Comparison of ENCODE assay signal across 8 mouse cellular contexts in the genomic region with DNA sequence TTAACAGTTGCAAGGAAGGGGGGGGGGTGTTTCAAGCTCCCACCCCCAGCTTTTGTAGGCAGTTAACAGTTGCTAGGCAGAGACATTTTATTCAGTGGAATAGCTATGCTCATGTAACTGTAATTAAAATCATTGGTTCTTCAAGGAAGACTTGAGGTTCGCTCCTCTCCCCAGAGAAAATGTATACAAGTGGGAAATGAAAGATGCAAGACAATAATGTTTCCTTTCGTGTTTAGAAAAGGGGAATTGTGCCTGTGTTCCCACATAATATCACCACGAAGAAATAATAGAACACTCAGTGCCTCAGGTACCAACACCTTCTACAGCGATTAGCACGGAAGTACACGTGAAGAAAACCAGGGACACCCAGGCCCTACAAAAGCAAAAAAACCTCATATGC. TPM values are rescaled to one million over a fixed set of nuclear protein-coding genes. Genes with fewer than 3 reads are reported as not detected.
DNase-seq lines count a peak whose midpoint lies in the region; TF ChIP-seq lines count a peak whose summit lies in the region.

A gene (plus strand): TSS at position 301 of the 400 bp plus-strand sequence.

- DNase-seq in heart, adult 18-20 months: no peak
- no peak for DNase-seq in heart, adult 9 months (ENCODE audit: low spot score in 2 of 2)
- DNase-seq in ES-E14 (ENCODE audit: low read depth, low spot score): no peak
- DNase-seq in heart, adult 8-10 months (ENCODE audit: low spot score): no peak
- no peak for DNase-seq in layer of hippocampus, postnatal 25 days (ENCODE audit: extremely low spot score in 1 of 2, low spot score in 1 of 2)
- no peak for DNase-seq in urinary bladder, postnatal 25 days (ENCODE audit: low spot score)
- DNase-seq in frontal cortex, postnatal 10 days (ENCODE audit: low spot score in 2 of 2): no peak

- in situ Hi-C loops in ES-E14 (cut with MboI; ENCODE audit: low sequenced_read_pairs in 2 of 2, unreplicated experiment in 2 of 2): no loop called here

- H3K4me3 ChIP-seq in ES-E14 (ENCODE audit: insufficient read depth in 1 of 2, low read depth in 1 of 2, low read length in 2 of 2, poor library complexity in 1 of 2, severe bottlenecking in 1 of 2) (peak within 1 kb of the TSS; percentile 64 to 79), myocyte (peak within 1 kb of the TSS; percentile 59)

- peak within 1 kb of the TSS; percentile 88 for H3K4me2 ChIP-seq in myocyte (ENCODE audit: low read depth)

- TF ChIP-seq POLR2A in myocyte (IDR thresholded peaks at IDR 0.05; ENCODE audit: insufficient read length, low read depth): no peak

- no peaks in the 10 kb centered on the region for H3K27me3 ChIP-seq in myocyte (ENCODE audit: control insufficient read depth, insufficient read depth, insufficient read length)

- H3K36me3 ChIP-seq in ES-E14 (ENCODE audit: control insufficient read depth, insufficient read depth, low read length, poor library complexity, severe bottlenecking) (no peaks in the 10 kb centered on the region), myocyte (ENCODE audit: control insufficient read depth, insufficient read depth) (no peaks in the 10 kb centered on the region)

- H3K9ac ChIP-seq in ES-E14 (ENCODE audit: insufficient read depth, low read depth, low read length, poor library complexity, severe bottlenecking): peak within 1 kb of the TSS; percentile 83

- H3ac ChIP-seq in myocyte (ENCODE audit: control insufficient read depth, insufficient read length): peak within 1 kb of the TSS; percentile 98

- H3K4me1 ChIP-seq in ES-E14 (ENCODE audit: control insufficient read depth in 2 of 2, insufficient read depth in 2 of 2, low read length in 2 of 2, poor library complexity in 1 of 2): no peaks in the 10 kb centered on the region

- no peak within 1 kb of the TSS for H3K27ac ChIP-seq in ES-E14 (ENCODE audit: insufficient read depth, low read depth, low read length, poor library complexity, severe bottlenecking)

- no peaks in the 10 kb centered on the region for H3K9me3 ChIP-seq in ES-E14 (ENCODE audit: control insufficient read depth, insufficient read depth, low read depth, low read length)

- no peaks in the 10 kb centered on the region for H3K79me2 ChIP-seq in myocyte (ENCODE audit: control insufficient read depth, insufficient read depth)

TF ChIP-seq in ES-E14, 5 proteins besides CTCF, POLR2A, EP300 and RAD21:
- TF ChIP-seq ZC3H11A (IDR thresholded peaks at IDR 0.05; ENCODE audit: borderline replicate concordance, low read depth, low read length) (no peak), CHD2 (IDR thresholded peaks at IDR 0.05; ENCODE audit: low read depth, low read length) (no peak), MAFK (IDR thresholded peaks at IDR 0.05; ENCODE audit: insufficient read depth, low read depth, low read length) (no peak), HCFC1 (IDR thresholded peaks at IDR 0.05; ENCODE audit: borderline replicate concordance, insufficient read depth, low read length) (no peak), ZNF384 (IDR thresholded peaks at IDR 0.05; ENCODE audit: low read depth, low read length) (no peak)

TF ChIP-seq in myocyte, 11 proteins besides CTCF, POLR2A, EP300 and RAD21:
- TF ChIP-seq TCF3 (IDR thresholded peaks at IDR 0.05; ENCODE audit: insufficient read length, low read depth) (no peak), SRF (IDR thresholded peaks at IDR 0.05; ENCODE audit: control insufficient read depth, insufficient read length, low read depth) (no peak), MYOD1 (IDR thresholded peaks at IDR 0.05; ENCODE audit: control insufficient read depth in 1 of 3, insufficient read length in 2 of 3, low read depth in 2 of 3) (no peak), USF1 (IDR thresholded peaks at IDR 0.05; ENCODE audit: low read depth) (no peak), CEBPB (IDR thresholded peaks at IDR 0.05; ENCODE audit: insufficient read depth, poor library complexity, severe bottlenecking) (no peak), REST (IDR thresholded peaks at IDR 0.05; ENCODE audit: insufficient read depth, insufficient read length) (no peak), MAX (IDR thresholded peaks at IDR 0.05; ENCODE audit: low read depth) (no peak), TCF12 (IDR thresholded peaks at IDR 0.05; ENCODE audit: insufficient read depth, poor library complexity, severe bottlenecking) (no peak), POLR2AphosphoS2 (IDR thresholded peaks at IDR 0.05; ENCODE audit: insufficient read length, low read depth) (no peak), MYOG (IDR thresholded peaks at IDR 0.05; ENCODE audit: control insufficient read depth in 1 of 3, insufficient read depth in 1 of 3, insufficient read length in 2 of 3, low read depth in 2 of 3) (no peak), E2F4 (IDR thresholded peaks at IDR 0.05; ENCODE audit: insufficient read depth) (no peak)

RNA-seq across cellular contexts. Expression of the gene that starts here (rescaled TPM):
- 10 to 100 TPM; 42.1 TPM for total RNA-seq in heart, adult 18-20 months (2021)
- 1.3 and 1.7 TPM in 2 replicates for total RNA-seq in ES-E14 (2012; rRNA removed)
- total RNA-seq in heart, adult 8-10 months (2022): 10 to 100 TPM; 43.3 to 53.9 (median 48.2) TPM
- 10 to 100 TPM; 15.2 to 18.4 TPM for total RNA-seq in layer of hippocampus, postnatal 25 days (2021)
- 8.1 TPM for polyA plus RNA-seq in myocyte (2012; fragmentation: generic; extraction: Trizol)
